Mouse (Mus musculus): ENCODE data around the gene Slc7a1.
"Not testable (repeated sequence)": the region's sequence is repeated elsewhere in the genome, so short reads cannot be mapped to it uniquely, and the experiment has no call there.

The Slc7a1 gene

DNA sequence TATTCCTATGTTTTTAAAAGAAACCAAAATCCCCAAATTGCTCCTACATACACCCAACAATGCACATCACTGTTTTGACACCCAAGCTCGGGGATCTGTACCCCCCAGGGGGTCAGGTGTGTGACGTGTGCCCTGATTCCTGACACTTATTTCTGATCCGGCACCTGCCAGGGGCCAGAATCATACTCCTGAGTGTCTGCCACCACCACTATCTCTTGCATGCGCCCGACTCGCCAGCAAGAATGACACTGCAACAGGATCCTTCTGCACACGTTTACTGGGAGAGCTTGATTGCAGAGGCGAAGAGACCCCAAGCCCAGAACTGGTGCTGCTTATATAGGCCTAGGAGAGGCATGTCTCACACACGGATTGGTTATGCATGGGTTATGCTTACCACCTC is 73.4 kb downstream of the Slc7a1 start:
- DNase-seq (ENCODE audit: low read depth, low spot score): not testable (repeated sequence)

DNA sequence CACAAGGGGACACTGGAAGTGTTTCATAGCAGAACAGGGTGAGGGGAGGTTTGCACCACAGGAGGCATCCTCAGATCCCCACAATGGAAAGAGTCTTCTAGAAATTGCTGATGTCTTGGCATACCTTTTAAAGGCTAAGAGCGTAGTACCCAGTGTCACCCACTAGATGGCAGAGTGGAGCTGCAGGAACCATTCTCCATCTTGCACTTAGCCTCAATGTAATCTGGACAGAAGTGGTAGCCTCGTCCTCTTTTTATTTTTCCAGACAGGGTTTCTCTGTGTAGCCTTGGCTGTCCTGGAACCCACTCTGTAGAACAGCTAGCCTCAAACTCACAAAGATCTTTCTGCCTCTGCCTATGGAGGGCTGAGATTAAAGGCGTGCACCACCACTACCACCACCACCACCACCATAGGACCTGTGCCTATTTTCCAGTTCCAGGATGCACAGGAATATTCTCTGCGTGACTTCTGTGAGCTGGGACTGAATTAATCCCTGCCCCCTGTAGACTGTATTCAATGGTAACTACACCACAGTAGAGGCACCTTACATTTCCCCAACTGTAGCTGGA is 74.3 kb downstream of the Slc7a1 start:
- peak; percentile 61 for DNase-seq (ENCODE audit: low read depth, low spot score)

DNA sequence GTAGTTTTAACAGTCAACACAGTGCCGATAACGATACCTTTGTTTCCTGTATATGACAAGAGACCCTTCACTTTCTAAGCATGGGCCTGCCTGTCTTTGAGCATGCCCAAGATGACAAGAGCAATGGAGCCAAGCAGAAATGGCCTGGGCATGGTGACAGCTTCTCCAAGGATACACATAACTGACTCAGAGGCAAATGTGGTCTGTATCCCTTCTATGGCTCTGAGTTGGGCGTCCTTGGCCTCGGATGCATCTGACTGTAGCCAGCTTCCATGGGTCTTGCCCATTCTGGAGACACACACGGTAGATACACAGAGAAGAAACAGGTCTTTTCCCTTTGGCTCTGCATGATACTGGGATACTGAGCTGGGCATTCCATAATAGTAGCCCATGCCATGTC is 84.8 kb downstream of the Slc7a1 start:
- no peak for DNase-seq (ENCODE audit: low read depth, low spot score)

DNA sequence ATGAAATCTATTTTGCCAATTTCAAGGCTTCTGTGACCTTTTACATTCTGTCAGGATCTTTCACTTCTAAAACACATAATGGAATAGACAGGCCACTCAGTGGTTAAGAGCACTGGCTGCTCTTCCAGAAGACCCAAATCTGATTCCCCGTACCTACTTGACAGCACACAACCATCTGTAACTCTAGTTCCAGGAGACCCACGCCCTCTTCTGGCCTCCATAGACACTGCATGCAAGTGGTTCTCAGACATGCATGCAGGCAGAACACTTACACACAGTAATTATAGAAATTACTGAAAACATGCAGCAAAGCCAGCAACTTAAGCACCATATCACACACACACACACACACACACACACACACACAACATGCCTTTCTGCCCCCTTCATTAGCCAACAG is 87.3 kb downstream of the Slc7a1 start:
- DNase-seq (ENCODE audit: low read depth, low spot score): peak; percentile 38

DNA sequence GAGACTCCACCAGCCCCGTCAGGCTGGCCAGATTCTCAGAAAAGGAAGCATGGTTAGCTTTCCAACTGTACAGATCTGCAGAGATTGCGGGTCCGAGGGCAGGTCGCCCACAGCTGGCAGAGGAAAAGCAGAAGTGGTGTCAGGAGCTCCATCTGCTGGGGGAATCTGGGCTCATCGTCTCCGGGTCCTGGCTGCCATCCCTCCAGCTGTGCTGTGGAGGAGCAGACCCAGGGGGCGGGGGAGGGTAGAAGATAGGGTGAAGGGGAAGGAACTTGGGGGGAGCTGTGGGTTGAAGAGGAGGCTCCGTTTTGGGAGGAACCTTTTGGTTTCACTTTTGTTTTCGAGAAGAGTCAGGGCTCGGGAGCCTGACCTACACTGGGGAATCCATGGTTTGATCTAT is 88.9 kb downstream of the Slc7a1 start:
- DNase-seq (ENCODE audit: low read depth, low spot score): peak; percentile 90

DNA sequence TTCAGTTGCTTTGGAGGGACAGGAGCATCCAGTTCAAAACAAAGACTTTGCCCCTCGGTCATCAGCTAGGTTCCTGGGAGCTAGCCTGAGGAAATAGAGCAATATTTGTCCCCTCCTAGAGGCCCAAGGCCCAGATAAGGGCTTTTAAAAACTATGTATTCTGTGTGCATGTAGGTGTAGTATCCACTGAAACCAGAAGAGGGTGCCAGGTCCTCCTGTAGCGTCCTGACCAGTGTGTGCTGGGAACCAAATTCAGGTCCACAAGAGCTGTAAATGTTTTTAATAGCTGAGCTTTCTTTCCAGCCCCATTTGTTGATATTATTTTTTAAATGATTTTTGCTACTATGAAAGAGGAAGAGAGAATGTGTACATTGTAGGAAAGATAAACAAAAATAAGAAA is 95.6 kb downstream of the Slc7a1 start:
- DNase-seq (ENCODE audit: low read depth, low spot score): no peak

DNA sequence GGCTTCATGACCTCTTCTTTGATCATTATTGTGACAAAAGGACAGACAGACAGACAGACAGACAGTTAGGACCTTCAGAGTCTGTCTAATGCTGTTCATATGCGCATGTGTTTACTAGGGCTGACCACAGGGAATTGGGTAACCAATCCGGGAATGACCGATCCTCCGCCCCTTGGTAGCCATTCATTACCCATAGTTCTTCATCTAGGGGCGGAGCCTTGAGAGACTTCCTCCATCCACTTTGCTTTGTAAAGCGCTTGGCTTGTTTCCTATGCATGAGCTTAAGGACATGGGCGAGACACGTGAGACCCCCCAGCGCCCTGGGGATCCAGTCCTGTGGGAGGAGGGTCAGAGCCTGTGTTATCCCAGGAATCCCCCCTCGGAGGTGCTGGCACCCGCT is 96.7 kb downstream of the Slc7a1 start:
- no peak for DNase-seq (ENCODE audit: low read depth, low spot score)

DNA sequence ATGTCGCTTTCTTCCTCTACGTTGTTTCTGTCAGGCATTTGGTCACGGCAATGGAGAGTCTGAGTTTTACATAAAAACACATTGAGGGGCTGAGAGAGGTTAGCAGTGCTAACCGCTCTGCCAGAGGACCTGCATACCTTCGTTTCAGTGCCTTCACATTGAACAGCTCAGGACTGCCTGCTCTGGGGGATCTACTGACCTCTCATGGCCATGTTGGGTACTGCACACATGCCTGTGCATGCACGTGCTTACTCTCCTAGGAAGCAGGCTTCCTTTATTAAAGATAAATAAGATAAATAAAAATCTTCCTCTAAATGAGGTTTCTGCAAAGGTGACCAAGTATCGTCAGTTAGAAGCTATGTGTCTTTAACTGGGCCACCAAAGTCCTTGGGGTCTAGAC is 106.4 kb downstream of the Slc7a1 start:
- DNase-seq (ENCODE audit: low read depth, low spot score): peak; percentile 60

DNA sequence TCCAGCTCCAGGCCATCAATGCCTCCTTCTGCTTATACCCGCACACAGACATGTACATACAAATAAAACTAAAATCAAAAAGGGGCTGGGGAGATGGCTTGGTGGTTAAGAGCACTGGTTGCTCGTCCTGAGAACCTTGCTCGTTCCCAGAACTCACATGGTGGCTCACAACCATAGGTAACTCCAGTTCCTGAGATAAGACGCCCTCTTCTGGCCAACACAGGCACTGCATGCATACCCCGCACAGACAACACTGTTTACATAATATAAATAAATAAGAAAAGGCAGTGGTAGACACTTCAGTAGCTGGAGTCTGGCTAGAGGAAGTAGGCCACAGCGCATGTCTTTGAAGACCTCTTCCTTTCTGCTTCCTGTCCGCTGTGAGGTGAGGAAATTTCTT is 106.8 kb downstream of the Slc7a1 start:
- no peak for DNase-seq (ENCODE audit: low read depth, low spot score)

DNA sequence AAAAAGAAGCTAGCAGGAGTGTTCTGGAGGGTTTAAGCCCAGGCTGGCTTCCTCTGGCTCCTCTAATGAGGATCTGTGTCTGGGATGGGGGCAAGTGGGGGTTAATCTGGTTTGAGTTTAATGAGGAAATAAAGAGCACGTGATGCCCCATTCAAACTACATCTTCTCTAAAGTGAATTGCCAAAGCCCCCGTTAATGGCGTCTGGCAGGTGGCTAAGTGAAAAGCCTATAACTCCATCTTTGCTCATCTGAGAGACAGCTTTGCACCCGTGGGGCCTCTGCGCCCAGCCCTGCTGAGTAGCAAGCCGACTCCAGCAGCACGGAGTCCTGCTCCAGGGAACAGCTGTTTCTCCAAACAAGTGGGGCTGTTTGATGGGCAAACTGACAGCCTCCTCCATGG is 109.8 kb downstream of the Slc7a1 start:
- DNase-seq (ENCODE audit: low read depth, low spot score): no peak

DNA sequence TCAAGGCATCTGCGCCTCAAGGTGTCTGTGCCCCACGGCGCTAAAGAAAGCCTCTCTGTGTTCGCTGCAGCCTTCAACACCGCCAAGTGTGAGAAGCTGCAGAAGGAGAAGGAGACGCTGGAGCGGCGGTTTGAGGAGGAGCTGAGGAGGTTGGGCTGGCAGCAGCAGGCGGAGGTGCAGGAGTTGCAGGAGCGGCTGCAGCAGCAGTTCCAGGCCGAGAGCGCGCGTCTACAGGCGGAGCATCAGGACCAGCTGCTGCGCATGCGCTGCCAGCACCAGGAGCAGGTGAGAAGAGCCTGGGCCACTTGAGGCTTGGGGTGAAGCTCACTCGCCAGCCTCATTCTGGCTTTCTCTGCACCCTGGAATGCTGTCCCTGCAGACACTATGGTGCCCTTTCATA is 110.9 kb downstream of the Slc7a1 start:
- DNase-seq (ENCODE audit: low read depth, low spot score): no peak

DNA sequence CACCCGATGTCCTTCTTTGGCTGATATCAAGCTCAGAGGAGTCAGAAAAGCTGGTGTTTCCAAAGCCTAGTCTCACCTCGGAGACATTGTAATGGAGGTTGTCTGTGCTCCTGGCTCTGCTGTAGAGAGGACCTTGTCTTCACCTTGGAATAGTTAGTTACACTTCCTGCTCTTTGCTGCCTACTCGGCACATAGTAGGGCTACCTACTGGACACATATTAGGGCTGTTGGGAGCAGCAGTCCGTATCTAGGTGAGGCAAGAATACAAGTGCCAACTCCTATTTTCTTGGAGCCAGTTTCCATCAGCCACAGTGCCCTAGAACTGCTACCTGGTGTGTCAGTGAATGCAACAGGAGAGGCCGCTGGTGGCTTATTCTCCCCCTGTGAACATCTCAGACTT is 112.2 kb downstream of the Slc7a1 start:
- DNase-seq (ENCODE audit: low read depth, low spot score): no peak

DNA sequence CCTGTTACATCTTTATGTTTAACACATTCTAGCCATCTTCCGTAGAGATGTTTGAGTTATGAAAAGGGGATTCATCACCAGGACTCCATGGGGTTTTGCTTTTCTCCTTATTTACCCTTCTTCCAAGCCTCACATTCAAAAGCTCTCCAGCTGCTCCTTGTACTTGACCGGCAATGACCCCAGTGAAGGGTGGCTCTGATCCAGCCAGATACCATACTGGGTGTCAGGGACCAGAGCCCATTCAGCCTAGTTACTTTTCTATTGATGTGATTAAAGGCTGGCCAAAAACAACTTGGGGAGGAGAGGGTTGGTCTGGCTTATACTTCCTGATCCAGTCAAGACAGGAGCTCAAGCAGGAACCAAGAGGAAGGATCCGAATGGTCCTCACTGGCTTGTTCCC is 116.1 kb downstream of the Slc7a1 start:
- DNase-seq (ENCODE audit: low read depth, low spot score): no peak

DNA sequence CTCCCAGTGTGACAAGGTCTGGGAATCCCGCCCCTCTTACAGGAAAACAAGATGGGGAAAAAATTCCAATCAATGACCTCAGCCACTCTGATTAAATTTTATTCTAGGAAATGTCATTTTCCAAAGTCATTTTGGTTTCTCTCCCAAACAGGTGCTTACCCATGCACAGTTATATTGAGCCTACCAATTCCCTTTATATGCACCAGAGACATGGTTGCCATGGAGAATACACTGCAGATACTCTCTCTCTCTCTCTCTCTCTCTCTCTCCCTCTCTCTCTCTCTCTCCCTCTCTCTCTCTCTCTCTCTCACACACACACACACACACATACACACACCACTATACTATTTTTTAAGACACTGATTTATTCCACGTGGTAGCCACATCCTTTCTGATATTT is 116.5 kb downstream of the Slc7a1 start:
- DNase-seq (ENCODE audit: low read depth, low spot score): no peak

DNA sequence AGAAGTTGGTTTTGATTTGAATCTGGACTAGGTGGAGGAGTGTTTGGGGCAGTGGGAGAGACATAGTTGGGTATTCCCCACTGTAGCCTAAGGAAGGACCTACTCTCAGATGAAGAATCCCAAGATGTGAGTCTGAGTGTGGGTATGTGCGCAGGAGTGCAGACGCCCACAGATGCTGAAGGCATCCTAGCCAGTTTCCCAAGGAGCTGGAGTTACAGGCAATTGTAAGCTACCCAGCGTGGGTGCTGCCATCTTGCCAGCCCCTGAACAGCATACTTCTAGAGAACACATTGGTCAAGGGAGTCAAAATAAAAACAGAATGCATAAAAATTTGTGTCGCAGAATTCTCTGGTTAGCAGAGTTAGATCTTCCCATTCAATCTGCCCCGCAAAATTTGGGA is 117.1 kb downstream of the Slc7a1 start:
- DNase-seq (ENCODE audit: low read depth, low spot score): no peak

DNA sequence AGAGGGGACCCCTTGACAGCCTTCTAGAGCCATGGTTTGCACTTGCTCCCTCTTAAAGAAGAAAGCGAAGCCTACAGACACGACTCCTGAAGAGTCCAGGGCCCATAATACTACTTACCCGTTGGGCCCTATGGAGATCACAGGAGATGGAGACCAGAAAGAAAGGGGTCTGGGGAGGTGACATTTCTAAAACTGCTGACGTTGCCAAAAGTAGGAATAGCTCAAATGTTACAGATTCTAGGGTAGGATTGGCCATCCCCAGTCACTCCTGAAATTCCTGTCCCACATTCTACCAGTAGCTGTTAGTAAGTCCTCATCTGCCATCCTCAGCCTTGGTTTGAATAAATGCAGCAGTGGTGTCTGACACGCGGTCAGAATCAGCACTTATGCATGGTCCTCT is 117.6 kb downstream of the Slc7a1 start:
- DNase-seq (ENCODE audit: low read depth, low spot score): no peak

DNA sequence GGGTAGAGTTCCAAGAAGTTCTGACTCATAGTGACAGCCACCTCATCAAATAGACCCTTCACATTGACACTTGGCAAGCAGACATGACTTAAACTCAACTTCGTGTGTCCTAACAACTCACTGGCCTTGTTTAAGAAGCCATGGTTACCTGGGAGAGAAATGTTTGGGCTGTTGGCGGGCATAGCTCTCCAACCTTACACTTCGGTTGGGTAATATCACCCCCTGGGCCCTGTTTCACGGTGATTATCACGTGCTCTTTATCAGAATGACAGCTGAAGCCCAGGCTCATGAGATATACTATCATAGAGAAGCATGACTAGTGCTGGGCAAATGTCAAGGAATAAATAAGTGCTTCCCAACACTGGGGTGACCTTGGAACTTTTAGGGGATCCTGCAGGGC is 119.4 kb downstream of the Slc7a1 start:
- no peak for DNase-seq (ENCODE audit: low read depth, low spot score)

DNA sequence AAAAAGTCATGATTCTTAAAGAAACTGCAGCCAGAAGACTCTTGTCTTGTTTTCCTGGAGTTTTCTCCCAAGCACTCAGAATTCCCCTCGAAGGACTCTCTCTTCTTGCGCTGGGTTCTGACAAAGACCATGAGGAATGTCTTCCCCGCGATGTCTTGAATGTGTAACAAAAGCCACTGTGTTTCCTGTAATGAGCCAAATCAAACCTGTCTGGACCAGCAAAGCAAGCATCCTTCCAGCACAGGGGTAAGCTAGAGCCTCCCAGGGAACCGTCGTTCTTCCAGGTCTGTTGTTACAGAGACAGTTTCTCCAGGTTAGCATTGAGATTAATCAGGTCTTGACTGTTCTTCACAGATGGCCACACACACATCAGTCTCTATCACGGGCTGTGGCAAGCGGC is 121.5 kb downstream of the Slc7a1 start:
- DNase-seq (ENCODE audit: low read depth, low spot score): no peak

Data from A20 (cell line).